In genomic region chr1:97908736-97909135, GRCm38 (mm10) we compare ENCODE assay signal across 35 mouse cellular contexts.
"Had no signal": no experiment of that assay in that cellular context is flagged by ENCODE, and none has a peak within 500 bp of the region (broad histone marks: within the 10 kb centered on the region; RNA-seq: fewer than 3 reads in every experiment).

No protein-coding gene starts in this region.

- DNase-seq: heart, postnatal 10 days; heart, postnatal 14 days; heart, postnatal 36 days; heart, postnatal 4 days; kidney, adult 11 months; kidney, adult 18-20 months; kidney, adult 2 months; kidney, adult 8-10 months; kidney, adult 9 months; kidney, postnatal 10 days; kidney, postnatal 14 days; kidney, postnatal 25 days; kidney, postnatal 36 days; kidney, postnatal 4 days; layer of hippocampus, adult 9-11 months; layer of hippocampus, postnatal 36 days had no signal

- H3K4me3 ChIP-seq: heart, embryonic 10.5 days; heart, embryonic 12.5 days; heart, embryonic 13.5 days; heart, embryonic 15.5 days; hindbrain, embryonic 10.5 days; hindbrain, embryonic 12.5 days; hindbrain, embryonic 13.5 days; hindbrain, embryonic 15.5 days; intestine, embryonic 15.5 days; kidney, embryonic 15.5 days; layer of hippocampus, adult 2 months had no signal

- H3K27ac ChIP-seq: heart, embryonic 10.5 days; heart, embryonic 13.5 days; heart, embryonic 15.5 days; hindbrain, embryonic 10.5 days; hindbrain, embryonic 12.5 days; hindbrain, embryonic 13.5 days; hindbrain, embryonic 14.5 days; hindbrain, embryonic 15.5 days; hindbrain, postnatal 0 days; intestine, embryonic 15.5 days; kidney, embryonic 15.5 days; kidney, postnatal 0 days; layer of hippocampus, adult 2 months had no signal

- ATAC-seq: hindbrain, embryonic 16.5 days; hindbrain, postnatal 0 days; inflammation-experienced regulatory T-cells, adult 6 months; intestine, embryonic 15.5 days; intestine, embryonic 16.5 days; intestine, postnatal 0 days had no signal

- H3K9me3 ChIP-seq: heart, embryonic 10.5 days; heart, embryonic 12.5 days; heart, embryonic 13.5 days; heart, embryonic 15.5 days; hindbrain, embryonic 10.5 days; hindbrain, embryonic 12.5 days; hindbrain, embryonic 13.5 days; hindbrain, embryonic 15.5 days; intestine, embryonic 15.5 days; kidney, embryonic 15.5 days had no signal

- H3K4me1 ChIP-seq: heart, embryonic 10.5 days; heart, embryonic 12.5 days; heart, embryonic 13.5 days; heart, embryonic 15.5 days; hindbrain, embryonic 10.5 days; hindbrain, embryonic 12.5 days; hindbrain, embryonic 13.5 days; hindbrain, embryonic 15.5 days; intestine, embryonic 15.5 days had no signal

- H3K36me3 ChIP-seq: hindbrain, embryonic 10.5 days; hindbrain, embryonic 12.5 days; hindbrain, embryonic 13.5 days; hindbrain, embryonic 15.5 days; intestine, embryonic 15.5 days; kidney, embryonic 15.5 days had no signal

- H3K27me3 ChIP-seq: heart, embryonic 12.5 days; heart, embryonic 13.5 days; heart, embryonic 15.5 days; hindbrain, embryonic 12.5 days; hindbrain, embryonic 13.5 days; hindbrain, embryonic 15.5 days; intestine, embryonic 15.5 days; kidney, embryonic 15.5 days had no signal

- H3K9ac ChIP-seq: heart, embryonic 12.5 days; heart, embryonic 13.5 days; heart, embryonic 15.5 days; hindbrain, embryonic 12.5 days; hindbrain, embryonic 13.5 days; hindbrain, embryonic 14.5 days; hindbrain, embryonic 15.5 days; intestine, embryonic 15.5 days; kidney, embryonic 15.5 days had no signal

- H3K4me2 ChIP-seq: heart, embryonic 11.5 days; heart, embryonic 12.5 days; heart, embryonic 13.5 days; heart, embryonic 15.5 days; hindbrain, embryonic 12.5 days; hindbrain, embryonic 13.5 days; hindbrain, embryonic 14.5 days; hindbrain, embryonic 15.5 days; intestine, embryonic 15.5 days; kidney, embryonic 15.5 days had no signal
